Mouse (Mus musculus) left cerebral cortex, adult 18-20 months (tissue): ENCODE results near the gene Ppa1. TPM values are rescaled to one million over a fixed set of nuclear protein-coding genes. Genes with fewer than 3 reads are reported as not detected.
A peak's percentile ranks its signal among the peaks of the same experiment; 100 is the strongest.

ENCODE experiments used
- DNase-seq, 2 experiments: peaks; one replicate each; pipeline ENCODE4 v3.0.0; 2021 to 2022; ENCODE audit warnings: low spot score in 2 of 2, mixed read lengths in 1 of 2
- total RNA-seq, 2 experiments: library from RNA; stranded (reverse); gene quantifications; 2 replicates each; pipeline ENCODE4 v1.2.3; 2021

Gene Ppa1
- total RNA-seq, 2 experiments from 2014 or later = 113 to 114 TPM

DNA sequence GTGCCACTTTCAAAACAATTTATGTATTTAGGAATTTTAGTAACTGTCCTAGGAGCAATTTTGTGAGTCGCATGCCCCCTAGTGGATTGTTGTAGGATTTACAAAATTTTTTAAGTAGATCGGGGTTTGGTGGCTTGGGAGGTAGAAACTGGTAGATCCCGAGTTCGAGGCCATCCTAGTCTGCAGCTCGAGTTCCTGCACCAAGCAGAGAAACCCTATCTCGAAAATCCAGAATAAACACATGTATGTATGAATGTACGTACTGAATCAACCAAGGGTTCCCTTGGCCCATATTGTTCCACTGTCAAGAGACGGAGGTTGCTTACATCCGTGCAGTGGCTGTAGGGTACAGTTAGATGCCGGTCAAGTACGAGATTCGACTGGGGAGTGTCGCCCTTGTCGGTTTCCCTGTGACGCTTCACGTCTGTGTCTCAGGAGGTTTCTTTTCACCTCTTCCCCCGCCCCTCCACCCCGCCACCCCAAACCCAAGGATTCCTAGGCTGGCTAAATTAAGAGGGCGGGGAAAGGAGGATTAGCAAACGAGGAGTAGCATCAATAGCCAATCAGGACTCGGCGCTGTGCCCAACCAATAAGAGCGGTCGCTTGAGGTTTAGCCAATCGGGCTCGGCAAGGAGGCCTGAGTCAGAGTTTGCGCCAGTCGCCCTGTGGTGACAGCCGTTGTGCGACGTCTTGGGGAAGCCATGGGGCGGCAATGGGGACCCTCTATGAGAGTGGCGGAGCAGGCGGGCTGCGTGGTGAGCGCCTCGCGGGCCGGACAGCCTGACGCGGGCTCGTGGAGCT, 46.7 kb downstream of the Ppa1 start, which contains the start of gene Tysnd1:
TSS of gene Tysnd1 (plus strand) at position 645 of the 801 bp plus-strand sequence.
- DNase-seq = peak; percentile 98

DNA sequence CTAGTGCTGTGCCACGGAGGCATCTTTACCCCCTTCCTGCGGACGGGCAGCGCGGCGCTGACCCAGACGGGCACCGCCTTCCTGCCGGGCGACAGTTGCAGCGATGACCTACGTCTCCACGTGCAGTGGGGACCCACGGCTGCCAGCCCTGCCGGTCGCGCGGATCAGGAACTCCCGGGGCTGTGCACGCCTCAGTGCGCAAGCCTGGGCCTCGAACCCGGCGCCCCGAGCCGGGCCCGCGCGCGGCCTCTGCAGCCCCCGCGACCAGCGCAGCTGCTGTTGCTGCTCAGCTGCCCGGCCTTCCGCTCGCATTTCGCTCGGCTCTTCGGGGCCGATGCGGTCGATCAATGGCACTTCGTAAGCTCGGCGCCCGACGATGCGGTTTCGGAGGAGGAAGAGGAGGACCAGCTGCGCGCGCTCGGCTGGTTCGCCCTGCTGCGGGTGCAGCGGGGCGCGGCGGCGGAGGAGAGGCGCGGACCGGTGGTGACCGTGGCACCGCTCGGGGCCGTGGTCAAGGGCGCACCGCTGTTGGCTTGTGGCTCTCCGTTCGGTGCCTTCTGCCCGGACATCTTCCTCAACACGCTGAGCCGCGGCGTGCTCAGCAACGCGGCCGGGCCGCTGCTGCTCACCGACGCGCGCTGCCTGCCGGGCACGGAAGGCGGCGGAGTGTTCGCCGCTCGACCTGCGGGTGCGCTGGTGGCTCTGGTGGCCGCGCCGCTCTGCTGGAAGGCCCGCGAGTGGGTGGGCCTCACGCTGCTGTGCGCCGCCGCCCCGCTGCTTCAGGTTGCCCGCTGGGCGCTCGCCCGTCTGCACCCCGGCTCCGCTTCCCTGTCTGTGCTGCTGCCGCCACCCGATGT, 47.6 kb downstream of the Ppa1 start:
- DNase-seq = peak; percentile 8 to 19

DNA sequence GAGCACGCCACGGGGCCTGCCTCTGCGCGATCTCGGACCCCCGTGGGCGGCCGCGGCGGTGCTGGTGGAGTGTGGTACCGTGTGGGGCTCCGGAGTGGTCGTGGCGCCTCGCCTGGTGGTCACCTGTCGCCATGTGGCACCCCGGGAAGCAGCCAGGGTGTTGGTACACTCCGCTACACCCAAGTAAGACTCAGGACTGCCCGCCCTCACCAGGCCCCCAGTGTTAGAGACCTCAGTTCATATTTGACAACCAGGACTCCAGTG, 48.1 kb downstream of the Ppa1 start:
- no peak for DNase-seq

DNA sequence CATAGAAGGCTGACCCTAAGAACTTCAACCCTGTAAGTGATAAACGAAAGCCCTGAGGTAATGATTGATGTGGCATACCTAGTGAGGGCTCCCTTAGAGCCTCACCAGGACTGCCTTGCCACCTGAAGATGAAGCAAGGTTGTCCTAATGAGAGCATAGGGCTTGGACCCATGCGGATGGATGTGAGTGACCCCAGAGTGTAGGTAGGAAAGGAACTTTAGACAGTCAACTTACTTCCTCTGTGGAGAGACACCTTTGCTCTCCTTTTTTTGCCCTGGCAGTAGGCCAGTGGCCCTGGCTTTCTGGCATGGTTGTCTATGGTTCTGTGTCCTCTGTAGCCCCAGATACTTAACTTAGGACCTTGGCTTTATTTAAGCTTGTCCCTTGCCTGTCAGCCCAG, 48.7 kb downstream of the Ppa1 start:
- no peak for DNase-seq

DNA sequence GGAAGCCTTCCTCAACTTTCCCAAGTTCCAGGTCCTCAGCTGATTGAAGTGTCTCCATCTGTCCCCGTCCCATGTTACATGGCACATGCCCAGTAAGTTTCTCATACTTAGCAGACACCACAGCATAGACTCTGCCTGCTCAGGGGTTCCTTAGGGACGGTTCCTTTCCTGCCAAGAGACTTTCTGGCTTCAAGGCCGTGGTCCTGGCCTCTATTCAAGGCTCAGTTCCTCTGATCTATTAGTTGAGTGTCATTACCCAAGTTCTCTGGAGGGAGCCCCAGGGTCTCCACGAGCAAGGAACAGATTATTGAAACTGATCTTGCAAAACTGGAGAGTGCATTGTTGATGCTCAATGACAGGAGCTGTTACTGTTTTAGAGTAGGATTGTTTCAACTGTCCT, 56.3 kb downstream of the Ppa1 start:
- no peak for DNase-seq

DNA sequence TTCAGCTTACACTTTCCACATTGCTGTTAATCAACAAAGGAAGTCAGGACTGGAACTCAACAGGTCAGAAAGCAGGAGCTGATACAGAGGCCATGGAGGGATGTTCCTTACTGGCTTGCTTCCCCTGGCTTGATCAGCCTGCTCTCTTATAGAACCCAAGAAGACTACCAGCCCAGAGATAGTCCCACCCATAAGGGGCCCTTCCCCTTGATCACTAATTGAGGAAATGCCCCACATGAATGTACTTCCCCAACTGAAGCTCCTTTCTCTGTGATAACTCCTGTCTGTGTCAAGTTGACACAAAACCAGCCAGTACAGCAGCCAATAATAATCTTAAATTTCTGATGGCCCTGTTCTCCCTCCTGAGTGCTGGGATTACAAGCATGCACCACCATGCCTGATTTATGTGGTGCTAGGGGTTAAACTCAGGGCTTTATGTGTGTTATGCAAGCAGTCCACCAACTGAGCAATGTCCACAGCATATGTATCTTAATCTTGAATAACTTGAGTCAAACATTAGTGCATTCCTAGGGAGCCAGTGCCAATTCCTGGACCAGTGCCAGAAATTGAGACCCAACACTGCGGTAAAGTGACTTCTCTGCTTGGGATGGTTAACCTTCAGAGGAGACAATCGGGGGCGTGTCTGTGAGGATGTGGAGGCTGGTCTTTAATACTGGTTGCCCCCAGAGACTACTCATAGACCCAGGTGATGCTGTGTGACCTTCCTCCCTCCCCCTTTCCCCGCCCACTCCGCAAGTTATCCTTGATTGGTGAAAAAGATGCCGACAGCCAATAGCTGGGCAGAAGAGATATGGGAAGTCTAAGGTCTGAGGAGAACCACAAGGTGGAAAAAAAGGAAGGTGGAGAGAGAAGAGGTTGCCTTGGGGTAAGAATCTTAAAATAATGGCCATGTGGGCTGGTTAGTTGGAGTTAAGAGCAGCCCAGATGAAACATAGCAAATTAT, 58.3 kb downstream of the Ppa1 start:
- no peak for DNase-seq

DNA sequence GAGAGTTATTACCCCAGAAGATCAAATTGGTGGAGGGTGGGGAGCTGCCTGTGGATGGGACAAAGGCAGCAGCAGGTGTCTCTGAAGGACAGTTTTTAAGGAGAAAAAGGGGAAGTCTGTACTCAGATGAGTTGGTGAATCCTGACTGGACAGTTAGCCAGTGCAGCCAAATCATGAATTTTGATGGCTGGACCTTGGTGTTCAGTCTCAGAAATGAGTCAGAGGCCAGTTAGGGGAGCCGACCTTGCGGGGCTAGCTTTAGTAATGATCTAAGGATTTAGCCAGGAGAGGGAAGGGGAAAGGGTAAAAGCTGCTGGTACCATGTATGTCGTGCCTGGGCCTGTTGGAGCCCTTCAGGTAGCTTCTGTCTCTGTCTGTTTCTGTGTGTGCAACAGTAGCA, 65.2 kb downstream of the Ppa1 start:
- no peak for DNase-seq

DNA sequence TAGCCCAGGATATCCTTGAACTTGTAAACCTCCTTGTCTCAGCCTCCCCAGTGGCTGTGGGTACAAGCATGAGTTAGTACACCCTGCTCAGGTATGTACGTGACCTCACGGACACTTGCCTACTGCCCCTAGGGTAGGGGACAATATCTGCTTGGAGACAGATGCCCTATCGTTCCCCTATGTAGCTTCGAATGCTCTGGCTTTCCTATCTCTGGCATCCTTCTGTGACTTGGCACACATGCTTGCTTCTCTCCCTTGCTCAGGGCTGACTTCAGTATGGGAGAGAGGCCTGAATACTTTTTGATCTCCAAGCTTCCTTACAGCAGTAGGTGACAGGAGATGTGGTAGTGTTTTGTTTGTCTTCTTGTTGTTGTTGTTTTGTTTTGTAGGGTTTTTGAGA, 65.8 kb downstream of the Ppa1 start:
- DNase-seq = no peak

DNA sequence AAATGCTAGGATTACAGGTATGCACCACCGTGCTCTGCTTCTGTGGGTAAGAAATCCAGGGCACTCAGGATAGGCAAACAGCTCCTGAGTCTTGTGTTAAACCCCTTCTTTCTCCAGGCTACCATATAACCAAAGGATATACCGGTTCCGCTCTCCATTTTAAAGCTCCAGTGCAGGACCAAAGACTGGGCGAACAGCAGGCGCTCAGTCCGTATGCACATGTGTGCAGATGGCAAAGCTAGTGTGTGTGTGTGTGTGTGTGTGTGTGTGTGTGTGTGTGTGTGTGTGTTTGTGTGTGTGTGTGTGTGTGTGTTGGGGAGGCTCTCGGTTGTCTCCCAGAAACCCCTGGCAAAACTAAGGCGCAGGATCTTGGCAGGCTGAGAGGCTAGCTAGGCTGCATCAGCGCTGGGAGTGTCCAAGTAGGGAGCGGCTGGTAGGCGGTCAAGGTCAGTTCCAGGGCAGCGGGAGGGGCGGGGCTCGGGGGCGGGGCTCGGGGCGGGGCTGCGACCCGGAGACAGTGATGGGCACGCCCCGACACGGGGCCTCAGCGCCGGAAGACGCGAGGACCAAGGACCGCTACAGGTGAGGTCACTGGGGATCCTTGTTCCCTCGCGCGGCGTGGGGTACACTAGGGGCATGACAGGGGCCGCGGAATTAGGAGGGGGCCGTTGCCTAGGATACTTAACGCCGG, 66.6 kb downstream of the Ppa1 start, which contains the start of gene Aifm2:
TSS of gene Aifm2 (plus strand) at position 493 of the 691 bp plus-strand sequence.
- peak in 1 of 2 experiments; percentile 10 for DNase-seq

DNA sequence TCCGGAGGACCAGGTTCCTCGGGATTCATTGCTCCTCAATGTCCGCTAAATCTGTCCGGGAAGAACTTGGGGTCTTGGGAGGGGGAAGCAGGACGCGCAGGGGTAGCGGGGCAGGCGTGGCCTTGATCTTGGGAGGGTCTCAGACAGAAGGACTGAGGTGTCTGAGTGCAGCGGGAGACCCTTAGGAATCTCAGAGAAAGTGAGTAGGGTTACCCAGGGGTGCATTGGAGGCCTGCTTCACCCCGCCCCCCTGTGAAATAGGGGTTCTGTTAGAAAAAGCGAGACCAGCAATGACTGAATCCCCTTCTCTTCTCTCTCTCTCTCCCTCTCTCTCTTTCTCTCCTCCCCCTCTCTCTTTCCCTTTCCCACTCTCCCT, 67.1 kb downstream of the Ppa1 start:
- no peak for DNase-seq

DNA sequence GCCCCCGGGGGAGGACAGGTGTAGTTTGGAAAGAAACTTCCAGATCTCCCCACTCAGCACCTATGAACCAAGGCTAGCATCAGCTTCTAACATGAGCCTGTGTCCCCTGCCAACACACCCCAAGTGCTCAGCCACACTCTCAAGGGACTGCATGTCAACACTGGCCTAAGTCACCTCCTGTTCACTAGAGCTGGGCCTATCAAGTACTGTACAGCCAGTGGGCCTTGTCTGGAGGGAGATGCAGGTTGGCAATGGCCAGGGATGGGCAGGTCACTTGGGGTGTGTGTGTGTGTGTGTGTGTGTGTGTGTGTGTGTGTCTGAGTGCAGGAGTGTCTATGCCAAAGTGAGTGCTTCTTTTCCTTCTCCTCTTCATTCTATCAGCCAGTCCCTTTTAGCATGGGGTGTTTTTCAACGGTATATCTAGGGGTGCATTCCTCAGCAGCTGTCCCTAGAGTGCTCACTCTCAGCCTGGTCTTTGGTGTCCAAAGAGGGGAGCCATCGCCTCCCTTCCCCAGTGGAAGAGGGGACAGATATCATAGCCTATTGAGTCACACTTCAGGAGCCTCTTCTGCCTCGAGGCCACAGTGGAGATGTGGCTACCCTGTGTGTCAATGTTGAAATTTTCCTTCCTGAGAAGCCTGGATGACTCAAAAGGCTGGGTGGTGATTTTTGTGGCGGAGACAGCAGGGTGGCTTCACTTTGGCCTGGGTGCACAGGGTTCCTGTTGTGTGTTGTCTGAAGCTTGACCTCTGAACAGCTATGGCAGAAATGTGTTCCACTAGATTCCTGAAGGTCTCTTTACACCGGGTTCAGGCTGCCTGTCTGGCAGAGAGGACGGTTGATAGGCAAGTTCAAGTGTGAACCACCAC, 67.9 kb downstream of the Ppa1 start:
- no peak for DNase-seq

DNA sequence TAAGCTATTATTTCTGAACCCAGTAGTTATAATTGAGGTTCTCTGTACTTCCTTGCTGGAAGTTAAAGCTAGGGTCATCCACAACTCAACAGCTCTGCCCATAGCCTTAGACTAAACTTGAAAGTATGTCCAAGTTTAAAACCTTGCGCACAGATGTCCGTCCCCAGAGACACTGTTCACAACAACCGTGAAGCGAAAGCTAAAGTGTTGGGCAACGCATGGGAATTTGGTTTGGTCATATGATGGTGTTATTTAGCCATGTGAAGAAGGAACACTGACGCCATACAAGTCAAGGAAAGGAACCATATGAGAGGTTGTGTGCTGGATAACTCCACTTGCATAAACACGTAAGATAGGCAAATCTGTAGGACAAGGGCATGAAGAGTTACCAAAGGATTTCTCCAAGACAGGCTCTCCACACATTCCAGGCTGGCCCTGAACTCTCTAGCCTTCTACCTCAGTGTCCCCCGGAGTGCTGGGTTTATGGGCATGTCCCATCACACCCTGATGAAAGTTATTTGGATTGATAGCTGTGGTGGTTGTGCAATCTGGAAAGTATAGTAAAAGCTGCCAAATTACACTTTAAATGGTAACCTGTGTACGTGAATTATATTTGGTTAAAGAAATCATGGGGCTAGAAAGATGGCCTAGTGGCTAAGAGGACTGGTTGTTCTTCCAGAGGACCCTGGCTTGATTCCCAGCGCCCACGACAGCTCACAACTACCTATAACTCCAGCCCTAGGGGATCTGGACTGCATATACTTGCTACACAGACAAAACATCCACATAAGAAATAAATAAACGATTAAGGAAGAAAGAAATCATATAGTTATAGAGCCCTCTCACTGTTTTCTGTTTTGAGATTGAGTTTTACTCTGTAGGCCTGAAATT, 69.3 kb downstream of the Ppa1 start:
- no peak for DNase-seq

DNA sequence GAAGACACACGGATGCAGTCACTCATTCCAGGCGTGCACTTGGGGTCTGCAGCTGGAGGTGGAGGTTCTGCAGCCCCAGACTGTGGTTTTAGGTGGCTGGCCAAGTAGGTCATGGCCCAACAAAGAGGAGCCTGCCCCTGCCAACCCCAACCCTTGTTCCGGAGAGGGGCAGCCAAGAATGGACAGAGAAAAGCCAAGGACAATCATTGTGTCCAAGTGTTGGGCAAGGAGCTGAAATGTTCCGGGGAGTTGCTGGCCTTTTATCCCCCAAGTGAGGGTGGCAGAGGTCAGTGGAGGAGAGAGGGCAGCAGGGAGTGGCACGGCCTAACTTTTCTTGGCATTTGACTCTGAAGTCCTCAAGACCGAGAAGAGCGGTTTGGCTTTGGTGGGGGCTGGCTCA, 72.0 kb downstream of the Ppa1 start:
- DNase-seq = no peak

DNA sequence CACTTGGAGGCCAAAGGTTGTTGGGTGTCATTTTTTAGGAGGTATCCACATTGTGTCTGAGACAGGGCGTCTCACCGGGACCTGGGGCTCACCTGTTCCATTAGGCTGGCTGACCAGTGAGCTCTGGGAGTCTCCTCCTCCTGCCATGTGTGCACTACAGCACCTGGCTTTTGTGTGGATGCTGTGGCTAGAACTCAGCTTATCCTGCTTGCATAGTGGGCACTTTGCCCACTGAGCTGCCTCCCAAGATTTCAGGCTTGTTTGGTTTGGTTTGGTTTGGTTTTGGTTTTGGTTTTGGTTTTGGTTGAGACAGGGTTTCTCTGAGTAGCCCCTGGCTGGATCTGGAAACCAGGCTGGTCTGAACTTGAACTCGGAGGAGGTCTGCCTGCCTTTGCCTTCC, 73.9 kb downstream of the Ppa1 start:
- no peak for DNase-seq

DNA sequence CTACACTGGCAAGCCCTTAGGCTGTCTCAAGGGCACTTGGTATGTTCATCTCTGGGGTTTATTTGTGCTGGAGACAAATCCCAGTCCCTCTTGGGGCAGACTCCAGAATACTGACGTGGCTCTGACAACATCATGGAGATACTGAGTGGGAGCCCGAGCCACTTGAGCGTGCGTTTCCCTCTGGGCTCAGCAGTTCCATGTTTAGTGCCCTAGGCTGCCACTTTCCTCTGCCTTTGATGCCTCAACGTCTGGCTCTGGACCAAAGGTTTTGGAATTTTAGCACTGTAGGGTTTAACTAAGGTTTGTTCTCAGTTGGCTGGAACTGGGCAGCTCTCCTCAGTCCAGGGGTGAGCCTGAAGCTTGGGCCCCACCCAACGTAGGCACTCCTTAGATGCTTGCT, 74.9 kb downstream of the Ppa1 start:
- DNase-seq = no peak
